Mouse (Mus musculus) stomach, postnatal 0 days (tissue): ENCODE data around the gene Pofut2. TPM values are rescaled to one million over a fixed set of nuclear protein-coding genes. Genes with fewer than 3 reads are reported as not detected.
"Not testable (repeated sequence)": the region's sequence is repeated elsewhere in the genome, so short reads cannot be mapped to it uniquely, and the experiment has no call there.

Experiments used
- ATAC-seq: fragments of 200-750 bp; cut with Nextera tagmentation; 2 replicates; pipeline ENCODE4 v1.8.0; 2017; ENCODE audit not compliant: low FRiP score, low TSS enrichment
- DNase-seq: peaks from one replicate; pipeline ENCODE4 v3.0.0-alpha.2; 2016; ENCODE audit warnings: low spot score
- H3K27ac ChIP-seq: fragments of 300-500 bp; sonication (generic); replicated peaks from 2 replicates; pipeline ENCODE4 v1.5.1; 2014; ENCODE audit warnings: mild to moderate bottlenecking, control low read depth
- H3K27me3 ChIP-seq: fragments of 300-500 bp; sonication (generic); 2 replicates; pipeline ENCODE4 v1.6.1; 2014; ENCODE audit warnings: low read length; ENCODE audit not compliant: control insufficient read depth, insufficient read depth
- H3K36me3 ChIP-seq: fragments of 300-500 bp; sonication (generic); 2 replicates; pipeline ENCODE4 v1.6.1; 2014; ENCODE audit warnings: low read length, mixed read lengths; ENCODE audit not compliant: control insufficient read depth, insufficient read depth
- H3K4me1 ChIP-seq: fragments of 300-500 bp; sonication (generic); replicated peaks from 2 replicates; pipeline ENCODE4 v1.6.1; 2014; ENCODE audit warnings: antibody characterized with exemption; ENCODE audit not compliant: control insufficient read depth, insufficient read depth
- H3K4me2 ChIP-seq: fragments of 300-500 bp; sonication (generic); replicated peaks from 2 replicates; pipeline ENCODE4 v1.6.1; 2014; ENCODE audit warnings: low read depth, mild to moderate bottlenecking, control low read depth, moderate library complexity
- H3K4me3 ChIP-seq: fragments of 300-500 bp; sonication (generic); 2 replicates; pipeline ENCODE4 v1.5.1; 2014; ENCODE audit warnings: low read depth, low read length, control low read depth
- H3K9ac ChIP-seq: fragments of 300-500 bp; sonication (generic); 2 replicates; pipeline ENCODE4 v1.6.1; 2014; ENCODE audit warnings: mild to moderate bottlenecking, low read length, control low read depth, mixed read lengths
- H3K9me3 ChIP-seq: fragments of 300-500 bp; sonication (generic); 2 replicates; pipeline ENCODE4 v1.6.1; 2016; ENCODE audit warnings: low read length; ENCODE audit not compliant: control insufficient read depth
- CTCF ChIP-seq: IDR thresholded peaks from 2 replicates; pipeline ENCODE4 v1.5.1; 2016; ENCODE audit warnings: antibody characterized with exemption, low read depth, mild to moderate bottlenecking, moderate library complexity
- EP300 ChIP-seq: optimal IDR thresholded peaks from 2 replicates; pipeline ENCODE3; 2016; ENCODE audit warnings: antibody characterized with exemption
- WGBS: fragments of 180-500 bp; shearing (Covaris S2); extraction: QIAGEN DNeasy Blood & Tissue Kit; methylation state at CpG from one replicate; pipeline ENCODE4 v1.1.7; 2014; 5-methylcytosine and 5-hydroxymethylcytosine counted together
- polyA plus RNA-seq: library from polyadenylated mRNA; unstranded; fragments of >200 nt; fragmentation: Nextera tagmentation; extraction: Ambion mirVana; gene quantifications from 2 replicates; pipeline ENCODE4 v1.2.1, GENCODE M21; 2015

Pofut2 gene
- polyA plus RNA-seq, 1 experiment from 2014 or later = 54.0 TPM

DNA sequence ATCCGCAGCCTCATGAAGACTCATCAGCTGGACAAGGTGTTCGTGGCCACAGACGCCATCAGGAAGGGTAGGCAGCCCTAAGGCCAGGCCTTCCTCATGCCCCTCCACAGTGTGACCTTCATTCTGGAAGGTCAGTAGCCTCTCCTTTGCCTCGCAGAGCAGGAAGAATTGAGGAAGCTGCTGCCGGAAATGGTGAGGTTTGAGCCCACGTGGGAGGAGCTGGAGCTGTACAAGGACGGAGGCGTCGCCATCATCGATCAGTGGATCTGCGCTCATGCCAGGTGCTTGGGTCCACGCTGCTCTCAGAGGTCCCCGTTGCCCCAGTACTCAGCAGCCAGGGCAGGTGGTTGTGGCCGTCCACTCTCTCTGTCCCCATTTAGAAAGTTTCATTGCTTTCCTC is 8.0 kb downstream of the Pofut2 start:
- Histone ChIP-seq H3K9ac (no peak overlapping the region), H3K4me1 (no peaks in the 10 kb centered on the region), H3K36me3 (peaks cover 47% of the 10 kb centered on the region), H3K4me3 (no peak overlapping the region), H3K27me3 (no peaks in the 10 kb centered on the region), H3K9me3 (no peaks in the 10 kb centered on the region), H3K4me2 (no peak overlapping the region), H3K27ac (no peak overlapping the region)
- DNase-seq = no peak
- WGBS = 91% methylated on average over 14 of the region's 14 CpGs
- ATAC-seq = no peak
- TF ChIP-seq EP300 = no peak
- TF ChIP-seq CTCF = no peak

DNA sequence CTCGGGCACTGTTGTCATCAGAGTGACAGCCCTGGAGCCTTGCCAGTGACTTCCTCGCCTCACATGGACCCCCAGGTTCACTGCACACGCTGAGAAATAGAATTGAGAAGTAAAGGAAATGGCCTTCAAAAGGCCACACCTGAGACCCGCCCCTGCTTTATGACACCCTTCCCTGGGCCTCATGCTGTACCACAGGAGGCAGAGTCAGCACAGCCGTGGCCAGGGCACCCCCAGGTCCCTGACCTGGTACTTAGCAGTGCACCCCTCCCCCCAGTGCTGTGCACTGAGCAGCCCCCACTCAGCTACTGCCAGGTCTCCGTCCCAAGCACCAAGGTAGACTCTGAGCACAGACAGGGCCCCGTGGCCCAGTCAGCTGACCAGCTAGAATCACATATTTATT is 10.1 kb downstream of the Pofut2 start:
- no peaks in the 10 kb centered on the region for H3K9me3 ChIP-seq
- ATAC-seq (no peak), DNase-seq (no peak)
- no peak overlapping the region for H3K9ac ChIP-seq
- 72% methylated on average over 7 of the region's 7 CpGs for WGBS
- peaks cover 39% of the 10 kb centered on the region for H3K36me3 ChIP-seq
- TF ChIP-seq EP300 (no peak), CTCF (no peak)
- no peaks in the 10 kb centered on the region for H3K4me1 ChIP-seq
- H3K27ac ChIP-seq = no peak overlapping the region
- H3K27me3 ChIP-seq = no peaks in the 10 kb centered on the region
- H3K4me3 ChIP-seq = no peak overlapping the region
- no peak overlapping the region for H3K4me2 ChIP-seq

DNA sequence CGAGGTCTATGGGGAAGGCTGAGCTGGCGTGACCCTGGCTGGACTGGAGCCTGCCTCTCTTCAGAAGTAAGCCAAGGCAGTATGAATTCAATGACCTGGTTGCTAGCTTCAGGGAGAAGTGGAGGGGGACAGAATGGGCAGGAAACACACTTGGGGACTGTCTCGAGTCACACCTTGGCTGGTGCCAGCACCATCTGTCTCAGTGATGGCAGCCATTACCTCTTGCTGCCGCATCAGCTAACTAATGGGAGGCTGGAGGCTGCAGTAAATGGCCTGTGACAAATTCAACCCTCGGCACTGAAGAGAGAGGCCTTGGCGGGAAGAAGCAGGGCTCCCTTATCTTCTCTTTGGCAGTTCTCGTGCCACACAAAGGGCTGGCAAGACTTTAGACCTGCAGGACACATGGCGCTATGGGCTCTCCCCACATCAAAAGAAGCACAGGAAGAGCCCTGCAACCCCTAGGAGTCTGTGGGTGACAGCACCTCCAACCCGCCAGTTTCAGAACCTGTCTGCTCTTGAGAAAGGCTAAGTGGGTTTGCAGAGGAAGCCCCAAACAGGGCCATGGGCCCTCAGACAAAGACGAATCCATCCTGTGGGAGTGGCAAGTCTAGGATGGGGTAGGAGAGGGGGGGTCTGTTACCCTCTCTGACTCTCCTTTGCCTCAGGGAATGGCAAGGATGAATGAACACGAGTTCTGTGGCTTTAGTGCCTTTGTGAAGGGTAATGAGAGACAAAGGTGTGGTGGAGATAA is 14.1 kb downstream of the Pofut2 start:
- DNase-seq (no peak), ATAC-seq (no peak)
- no peak for TF ChIP-seq EP300
- Histone ChIP-seq H3K9ac (no peak overlapping the region), H3K4me1 (no peaks in the 10 kb centered on the region), H3K4me3 (no peak overlapping the region), H3K27me3 (no peaks in the 10 kb centered on the region), H3K36me3 (peaks cover 15% of the 10 kb centered on the region; the same call in 1 of the 2 replicates), H3K4me2 (no peak overlapping the region), H3K27ac (no peak overlapping the region), H3K9me3 (no peaks in the 10 kb centered on the region)
- 62% methylated on average over 11 of the region's 11 CpGs for WGBS

DNA sequence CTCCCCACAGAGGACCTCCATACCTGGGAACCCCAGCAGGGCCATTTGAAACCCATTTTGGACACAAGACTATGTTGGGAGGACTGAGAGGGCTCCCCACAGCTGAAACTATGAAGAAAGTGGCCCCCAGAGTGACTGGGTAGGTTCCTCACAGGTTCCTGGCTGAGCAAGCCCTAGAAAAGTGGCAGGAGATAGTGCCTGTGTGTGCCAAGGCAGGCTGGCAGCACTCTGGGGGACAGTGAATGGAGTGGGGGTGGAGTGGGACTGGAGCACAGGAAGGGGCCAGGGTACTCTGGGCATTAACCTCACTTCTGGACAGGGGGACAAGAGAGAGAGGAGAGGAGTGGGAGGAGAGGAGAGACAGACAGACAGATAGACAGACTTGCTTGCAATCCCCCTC is 14.8 kb downstream of the Pofut2 start:
- Histone ChIP-seq H3K9ac (no peak overlapping the region), H3K27ac (no peak overlapping the region), H3K4me1 (no peaks in the 10 kb centered on the region), H3K4me3 (no peak overlapping the region), H3K9me3 (no peaks in the 10 kb centered on the region), H3K4me2 (no peak overlapping the region), H3K36me3 (peaks cover 8% of the 10 kb centered on the region; the same call in 1 of the 2 replicates), H3K27me3 (no peaks in the 10 kb centered on the region)
- TF ChIP-seq EP300 (no peak), CTCF (no peak)
- ATAC-seq = no peak
- no peak for DNase-seq

DNA sequence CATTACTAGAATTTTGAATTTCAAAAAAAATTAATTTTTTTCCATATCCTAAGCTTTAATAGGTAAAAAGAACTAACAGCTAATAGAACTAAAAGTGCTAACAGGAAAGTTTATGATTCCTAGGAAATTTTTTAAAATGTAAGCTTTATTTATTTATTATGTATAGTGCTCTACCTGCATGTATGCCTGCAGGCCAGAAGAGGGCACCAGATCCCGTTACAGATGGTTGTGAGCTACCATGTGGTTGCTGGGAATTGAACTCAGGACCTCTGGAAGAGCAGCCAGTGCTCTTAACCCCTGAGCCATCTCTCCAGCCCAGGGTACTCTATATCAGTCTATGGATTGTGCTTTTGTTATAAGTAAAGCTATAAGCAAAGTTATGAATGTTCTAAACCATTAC is 23.1 kb downstream of the Pofut2 start:
- H3K36me3 ChIP-seq, H3K27ac ChIP-seq, DNase-seq, H3K4me2 ChIP-seq, ATAC-seq, H3K4me3 ChIP-seq, H3K27me3 ChIP-seq, H3K9ac ChIP-seq, H3K9me3 ChIP-seq, H3K4me1 ChIP-seq: not testable (repeated sequence)
- WGBS = 62% methylated on average over 1 of the region's 1 CpGs
- peak; percentile 41 for TF ChIP-seq CTCF

DNA sequence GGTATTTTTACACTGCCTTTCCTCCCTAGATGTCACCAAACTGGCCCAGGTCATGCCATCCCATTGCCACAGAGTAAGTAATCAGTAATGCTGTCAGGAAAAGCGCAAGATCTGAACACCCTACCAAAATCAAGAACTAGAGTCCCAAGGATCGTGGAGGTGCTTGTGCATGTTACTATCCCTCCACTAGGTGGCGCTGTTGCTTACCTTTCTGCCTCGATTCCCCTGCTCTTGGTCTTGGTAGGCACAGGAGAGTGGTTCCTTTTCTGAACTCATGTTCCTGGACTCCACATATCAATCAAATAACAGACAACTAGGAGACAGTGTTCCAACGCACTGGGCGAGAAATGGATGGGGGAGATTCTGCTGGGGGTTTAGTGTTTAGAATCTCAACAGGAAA is 23.8 kb downstream of the Pofut2 start:
- Histone ChIP-seq H3K9ac (no peak overlapping the region), H3K27ac (no peak overlapping the region), H3K4me2 (no peak overlapping the region), H3K36me3 (no peaks in the 10 kb centered on the region), H3K27me3 (no peaks in the 10 kb centered on the region), H3K9me3 (no peaks in the 10 kb centered on the region), H3K4me3 (no peak overlapping the region), H3K4me1 (no peaks in the 10 kb centered on the region)
- 20% methylated on average over 6 of the region's 6 CpGs for WGBS
- peak; percentile 77 for DNase-seq
- TF ChIP-seq CTCF = peak; percentile 97
- no peak for TF ChIP-seq EP300
- ATAC-seq = peak; percentile 35; the same call in 1 of the 2 replicates
